Mouse (Mus musculus) kidney, postnatal 14 days (tissue): ENCODE measurements around the gene Adamts17.

ENCODE experiments used
- DNase-seq: peaks from one replicate; pipeline ENCODE4 v3.0.0; 2022; ENCODE audit warnings: mixed read lengths

The Adamts17 gene

GRCm38 (mm10) chr7:67101418-67101973 is 262.0 kb downstream of the Adamts17 start:
- DNase-seq, result no peak

- peak; percentile 62 for DNase-seq
These were observed 271.1 kb downstream of the Adamts17 start for GRCm38 (mm10) chr7:67110551-67111159.

GRCm38 (mm10) chr7:67112495-67113216 is 273.1 kb downstream of the Adamts17 start:
- peak; percentile 25 for DNase-seq

- no peak for DNase-seq
These were observed 274.5 kb downstream of the Adamts17 start for GRCm38 (mm10) chr7:67114056-67114455.

GRCm38 (mm10) chr7:67115056-67115455 is 275.5 kb downstream of the Adamts17 start:
- no peak for DNase-seq

GRCm38 (mm10) chr7:67135140-67135539 is 295.6 kb downstream of the Adamts17 start:
- no peak for DNase-seq

GRCm38 (mm10) chr7:67142347-67143015 is 302.9 kb downstream of the Adamts17 start:
- DNase-seq, result peak; percentile 7

GRCm38 (mm10) chr7:67145748-67146147 is 306.2 kb downstream of the Adamts17 start:
- DNase-seq, result peak; percentile 30

GRCm38 (mm10) chr7:67146151-67146550 is 306.6 kb downstream of the Adamts17 start:
- DNase-seq, result no peak

GRCm38 (mm10) chr7:67149707-67150106 is 310.2 kb downstream of the Adamts17 start:
- no peak for DNase-seq

GRCm38 (mm10) chr7:67152626-67153025 is 313.1 kb downstream of the Adamts17 start:
- no peak for DNase-seq

GRCm38 (mm10) chr7:67162135-67162534 is 322.6 kb downstream of the Adamts17 start:
- DNase-seq, result no peak

GRCm38 (mm10) chr7:67168288-67168687 is 328.8 kb downstream of the Adamts17 start:
- no peak for DNase-seq

GRCm38 (mm10) chr7:67168763-67169569 is 329.4 kb downstream of the Adamts17 start:
- no peak for DNase-seq

GRCm38 (mm10) chr7:67173522-67174195 is 334.1 kb downstream of the Adamts17 start:
- no peak for DNase-seq

- no peak for DNase-seq
These were observed 344.3 kb downstream of the Adamts17 start for GRCm38 (mm10) chr7:67183786-67184185.

GRCm38 (mm10) chr7:67199412-67199811 is 359.9 kb downstream of the Adamts17 start:
- peak; percentile 75 for DNase-seq
